Mouse (Mus musculus) Muller cell, postnatal 12 days (primary cell): ENCODE results near the gene Kmt5a.

Source experiments
- DNase-seq: peaks from one replicate; pipeline ENCODE4 v3.0.0-alpha.2; 2015; ENCODE audit errors: inconsistent ontology term

The Kmt5a gene

DNA sequence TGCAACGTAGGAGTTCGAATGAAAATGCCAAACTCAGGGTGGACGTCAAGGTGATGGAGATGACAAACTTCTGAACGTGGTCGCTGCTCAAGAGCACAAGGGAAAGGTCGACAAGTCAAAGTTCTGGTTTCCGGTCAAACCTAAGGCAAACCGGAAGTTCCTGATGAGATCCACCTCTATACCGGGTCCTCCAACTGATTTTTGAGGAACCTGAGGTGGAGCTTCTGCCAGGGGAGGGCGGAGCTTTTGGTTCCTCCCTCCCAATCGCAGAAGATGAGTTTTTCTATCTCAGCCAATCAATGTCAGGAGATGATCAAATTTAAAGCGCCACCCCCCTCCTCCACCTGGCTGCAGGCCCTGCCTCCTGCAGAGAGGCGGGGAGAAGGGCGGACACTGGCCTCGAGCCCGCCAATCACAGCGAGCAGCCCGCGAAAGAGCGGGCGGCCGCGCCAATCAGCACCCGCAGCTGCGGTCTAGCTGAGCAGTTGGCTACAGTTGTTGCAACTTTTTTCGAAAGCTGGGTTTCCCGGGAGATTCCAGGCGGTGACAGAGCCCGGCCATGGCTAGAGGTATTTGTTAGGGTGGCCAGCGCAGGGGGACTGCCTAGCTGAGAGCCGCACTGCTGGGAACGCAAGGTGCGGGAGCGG lies at the start of gene Kmt5a:
TSS of gene Kmt5a (plus strand) at position 484 of the 647 bp plus-strand sequence.
- peak; percentile 99 for DNase-seq

GRCm38 (mm10) chr5:124392412-124392811 lies 47.3 kb upstream of the Kmt5a start:
- no peak for DNase-seq

GRCm38 (mm10) chr5:124393726-124394125 lies 46.0 kb upstream of the Kmt5a start:
- no peak for DNase-seq

DNA sequence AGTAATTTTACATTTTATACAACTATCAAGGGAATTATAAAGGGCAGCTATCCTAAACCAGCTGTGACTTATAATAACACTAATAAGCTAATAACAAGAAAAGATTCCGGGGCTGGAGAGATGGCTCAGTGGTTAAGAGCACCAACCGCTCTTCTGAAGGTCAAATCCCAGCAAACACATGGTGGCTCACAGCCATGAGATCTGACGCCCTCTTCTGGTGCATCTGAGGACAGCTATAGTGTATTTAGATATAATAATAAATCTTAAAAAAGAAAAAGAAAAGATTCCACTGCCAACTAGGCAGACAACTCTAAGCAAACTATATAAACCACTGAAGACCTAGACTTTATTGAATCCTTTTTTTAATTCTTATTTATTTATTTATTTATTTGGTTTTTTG lies 28.9 kb upstream of the Kmt5a start:
- DNase-seq, result no peak

DNA sequence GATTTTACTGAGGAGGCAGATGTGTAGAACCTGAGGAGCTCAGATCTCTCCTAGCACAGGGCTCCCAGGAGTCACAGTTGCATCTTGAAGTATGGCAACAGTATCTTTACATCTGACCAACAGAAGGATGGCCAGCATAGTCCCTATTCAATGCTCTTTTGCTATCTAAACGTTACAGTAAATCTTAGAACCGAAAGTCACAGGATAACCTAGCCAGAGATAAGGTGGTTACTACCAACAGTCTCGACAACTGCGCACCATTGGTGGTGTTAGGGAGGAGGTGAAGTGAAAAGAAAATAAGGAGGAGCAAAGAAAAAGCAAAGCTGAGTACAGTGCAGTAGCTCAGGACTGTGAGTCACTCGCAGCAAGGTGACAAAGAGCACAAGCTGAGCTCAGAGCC lies 27.6 kb upstream of the Kmt5a start:
- DNase-seq, result no peak

GRCm38 (mm10) chr5:124418903-124419302 lies 20.8 kb upstream of the Kmt5a start:
- no peak for DNase-seq

GRCm38 (mm10) chr5:124421786-124422185 lies 17.9 kb upstream of the Kmt5a start:
- no peak for DNase-seq

DNA sequence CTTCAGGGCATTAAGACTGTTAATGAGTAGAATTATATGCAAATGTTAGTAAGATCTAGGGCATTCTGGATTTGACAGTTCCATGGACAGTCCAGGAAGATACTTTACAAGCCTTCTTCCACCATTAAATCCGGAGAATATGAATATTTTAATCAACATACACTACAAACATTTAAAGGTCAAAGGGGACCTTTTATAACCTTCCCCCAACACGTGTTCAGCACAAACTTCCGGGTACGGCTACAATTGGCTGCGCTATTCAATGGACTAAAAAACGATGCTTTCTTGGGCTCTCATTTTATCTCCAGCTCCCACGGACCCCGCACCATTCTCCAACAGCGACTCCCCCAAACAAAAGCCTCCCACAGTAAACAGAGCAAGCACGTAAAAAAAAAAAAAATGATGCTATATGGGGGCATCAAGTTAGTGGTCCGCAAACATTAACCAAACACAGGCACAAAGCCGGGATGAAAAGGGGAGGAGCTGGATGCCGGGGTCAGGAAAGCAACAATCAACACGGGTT lies 15.5 kb upstream of the Kmt5a start:
- DNase-seq, result peak; percentile 22

GRCm38 (mm10) chr5:124424723-124425411 lies 14.9 kb upstream of the Kmt5a start:
- DNase-seq, result no peak

DNA sequence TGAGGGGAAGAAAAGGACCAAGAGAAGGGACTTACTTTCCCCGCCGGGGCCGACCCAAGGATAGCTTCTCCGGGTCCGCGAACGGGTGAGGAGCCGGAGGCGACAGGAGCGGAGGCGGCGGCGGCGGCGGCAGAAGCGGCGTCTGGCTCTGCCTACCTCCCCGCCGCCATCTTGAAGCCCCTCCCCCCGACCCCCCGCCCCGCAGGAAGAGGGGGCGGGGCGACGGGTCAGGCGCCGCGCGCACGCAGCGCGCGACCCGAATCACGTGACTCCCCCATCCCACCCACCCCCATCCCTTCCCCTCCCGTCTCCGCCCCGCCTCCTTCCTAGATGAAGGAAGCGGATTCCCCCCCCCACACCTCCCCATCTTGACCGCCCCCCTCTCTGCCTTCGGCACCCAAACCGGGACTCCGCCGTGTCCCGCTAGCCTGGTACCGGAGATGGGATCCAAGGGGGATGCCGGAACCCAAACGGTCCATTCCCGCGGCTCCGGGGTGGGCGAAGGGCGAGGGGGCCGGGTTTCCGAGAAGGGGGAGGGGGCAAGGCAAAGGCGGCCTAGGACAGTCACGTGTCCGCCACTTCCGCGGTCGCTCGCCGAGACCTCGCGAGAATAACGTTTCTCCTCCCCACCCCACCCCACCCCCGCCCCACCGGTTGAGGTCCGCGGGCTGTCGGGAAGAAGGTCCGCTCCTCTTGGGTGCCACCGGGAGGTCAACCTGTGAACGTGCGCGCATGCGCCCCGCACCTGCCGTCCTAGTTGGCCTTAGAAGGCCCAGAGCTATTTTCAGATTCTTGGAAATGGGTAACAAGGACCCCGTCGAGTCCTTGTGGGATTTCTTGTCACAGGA lies 14.1 kb upstream of the Kmt5a start, which contains the start of gene Sbno1:
TSS of gene Sbno1 (minus strand) at position 590 of the 848 bp plus-strand sequence.
- peak; percentile 99 for DNase-seq

GRCm38 (mm10) chr5:124426475-124427071 lies 13.2 kb upstream of the Kmt5a start:
- no peak for DNase-seq

DNA sequence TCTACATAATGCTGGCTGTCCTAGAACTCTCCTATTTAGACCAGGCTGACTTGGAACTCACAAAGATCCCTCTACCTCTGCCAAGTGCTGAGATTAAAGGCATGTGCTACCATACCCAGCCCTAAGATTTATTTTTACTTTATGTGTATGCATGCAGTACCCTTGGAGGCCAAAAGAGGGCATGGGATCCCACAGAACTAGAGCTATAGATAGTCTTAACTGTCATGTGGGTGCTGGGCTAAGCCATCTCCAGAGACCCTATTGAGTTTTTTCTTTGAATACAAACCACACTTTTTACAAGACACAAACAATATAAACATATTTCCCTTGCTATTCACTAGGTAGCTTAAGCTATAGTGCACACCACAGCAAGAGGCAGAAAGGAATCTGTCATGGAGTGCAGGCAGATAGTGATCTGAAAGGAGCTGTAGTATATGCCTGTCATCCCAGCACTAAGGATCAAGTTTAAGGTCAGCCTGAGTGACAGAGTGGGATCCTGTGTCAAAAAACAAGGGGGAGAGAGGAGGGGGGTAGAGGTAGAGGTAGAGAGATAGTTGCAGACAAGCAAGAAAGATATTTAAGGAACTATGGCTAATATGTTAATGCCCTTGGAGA lies 7.2 kb upstream of the Kmt5a start:
- DNase-seq, result peak; percentile 45

DNA sequence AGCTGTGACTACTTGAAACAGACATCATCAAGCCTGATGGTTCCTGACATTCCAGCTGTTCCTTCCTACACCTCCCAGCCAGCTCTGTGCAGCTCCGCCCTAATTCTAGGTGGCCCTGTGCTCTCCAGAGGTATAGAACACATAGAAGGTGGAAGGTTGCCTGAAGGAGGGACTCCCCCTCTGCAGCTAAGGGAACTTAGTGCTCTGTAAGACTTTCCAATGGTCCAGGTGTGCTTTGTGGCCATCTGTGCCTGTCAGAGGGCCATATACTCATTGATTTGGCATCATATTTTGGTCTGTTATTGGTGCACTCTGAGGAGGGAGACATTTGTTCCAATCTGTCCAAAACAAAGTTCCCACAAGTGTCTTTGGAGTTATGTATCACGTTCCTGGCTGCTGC lies 6.7 kb upstream of the Kmt5a start:
- DNase-seq, result no peak

DNA sequence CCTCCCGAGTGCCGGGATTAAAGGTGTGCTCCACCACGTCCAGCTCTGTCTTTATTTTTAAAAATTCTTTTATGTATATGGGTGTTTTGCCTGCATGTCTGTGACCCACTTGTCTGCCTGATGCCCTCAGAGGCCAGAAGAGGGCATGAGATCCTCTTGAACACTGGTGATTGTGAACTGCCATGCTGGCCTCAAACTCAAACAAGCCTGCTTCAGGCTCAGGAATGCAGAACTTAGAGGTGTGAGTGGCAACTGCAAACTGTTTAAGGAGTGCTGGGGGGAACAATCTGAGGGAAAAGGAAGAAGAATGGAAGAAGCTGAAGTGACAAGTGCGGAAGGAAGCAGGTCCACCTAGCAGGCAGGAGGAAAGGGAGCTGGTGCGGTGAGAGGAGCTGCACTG lies 1.5 kb upstream of the Kmt5a start:
- DNase-seq, result peak; percentile 19

GRCm38 (mm10) chr5:124438746-124439145 lies 984 bp upstream of the Kmt5a start:
- DNase-seq, result no peak

- no peak for DNase-seq
These were observed 468 bp downstream of the Kmt5a start for GRCm38 (mm10) chr5:124440094-124440701.

- DNase-seq, result no peak
These were observed 2.9 kb downstream of the Kmt5a start for GRCm38 (mm10) chr5:124442628-124443027.

DNA sequence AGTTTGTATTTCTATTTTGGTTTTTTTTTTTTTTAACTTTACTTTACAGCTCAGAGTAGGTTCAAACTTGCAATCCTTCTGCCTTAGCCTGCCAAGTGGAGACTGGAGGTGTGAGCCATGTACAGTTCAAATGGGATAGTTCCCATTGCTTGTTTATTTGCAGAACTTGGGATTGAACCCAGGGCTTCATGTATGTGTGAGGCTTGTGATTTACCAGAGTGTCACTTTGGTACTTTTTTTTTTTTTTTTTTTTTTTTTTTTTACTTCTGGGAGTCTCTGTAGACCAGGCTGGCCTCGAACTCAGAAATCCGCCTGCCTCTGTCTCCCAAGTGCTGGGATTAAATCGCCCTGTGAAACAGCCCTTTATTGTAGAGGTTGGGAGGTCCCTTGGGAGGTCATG lies 4.5 kb downstream of the Kmt5a start:
- DNase-seq, result no peak

- DNase-seq, result peak; percentile 86
These were observed 5.2 kb downstream of the Kmt5a start for GRCm38 (mm10) chr5:124444661-124445561.
